Mouse (Mus musculus): ENCODE measurements around the gene Aatk. TPM values are rescaled to one million over a fixed set of nuclear protein-coding genes. Genes with fewer than 3 reads are reported as not detected.

The Aatk gene
- total RNA-seq, 1 experiment = 1.2 TPM

DNA sequence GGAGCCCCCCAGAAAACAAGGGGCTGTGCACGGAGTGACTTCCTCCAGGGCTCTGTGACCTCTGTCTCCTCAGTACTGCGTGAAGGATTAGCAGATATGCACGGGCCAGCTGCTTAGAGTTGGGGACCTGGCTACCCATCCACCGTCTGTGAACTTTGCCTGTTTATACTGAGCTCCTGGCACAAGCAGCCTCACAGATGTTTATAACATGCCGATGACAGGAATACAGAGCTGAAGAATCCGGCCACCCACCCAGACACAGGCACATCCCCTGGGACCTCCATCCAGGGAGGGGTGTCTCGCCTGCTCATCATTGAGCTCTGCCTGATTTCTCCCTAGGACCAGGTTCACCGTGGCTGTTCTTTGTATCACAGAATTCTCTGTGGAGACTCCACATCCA is 14.9 kb downstream of the Aatk start:
- peaks cover 2 to 13% of the 10 kb centered on the region in 2 experiments; a peak in 2 of 4 replicates for H3K4me1 ChIP-seq (ENCODE audit: control insufficient read depth in 2 of 2, insufficient read depth in 2 of 2, low read length in 2 of 2, poor library complexity in 1 of 2)
- no peak for TF ChIP-seq HCFC1 (IDR thresholded peaks at IDR 0.05; ENCODE audit: borderline replicate concordance, insufficient read depth, low read length)
- no peak for TF ChIP-seq ZC3H11A (IDR thresholded peaks at IDR 0.05; ENCODE audit: borderline replicate concordance, low read depth, low read length)
- no peak for TF ChIP-seq CHD2 (IDR thresholded peaks at IDR 0.05; ENCODE audit: low read depth, low read length)
- no peak for TF ChIP-seq ZNF384 (IDR thresholded peaks at IDR 0.05; ENCODE audit: low read depth, low read length)
- no peak for TF ChIP-seq MAFK (IDR thresholded peaks at IDR 0.05; ENCODE audit: insufficient read depth, low read depth, low read length)
- no peaks in the 10 kb centered on the region for H3K9me3 ChIP-seq (ENCODE audit: control insufficient read depth, insufficient read depth, low read depth, low read length)
- no peak overlapping the region for H3K9ac ChIP-seq (ENCODE audit: insufficient read depth, low read depth, low read length, poor library complexity, severe bottlenecking)
- H3K27ac ChIP-seq (ENCODE audit: insufficient read depth, low read depth, low read length, poor library complexity, severe bottlenecking) = no peak overlapping the region
- no peaks in the 10 kb centered on the region for H3K36me3 ChIP-seq (ENCODE audit: control insufficient read depth, insufficient read depth, low read length, poor library complexity, severe bottlenecking)
- no peak for DNase-seq (ENCODE audit: low read depth, low spot score)
- in situ Hi-C loops (cut with MboI; ENCODE audit: low sequenced_read_pairs in 2 of 2, unreplicated experiment in 2 of 2) = no loop called here
- no peak overlapping the region for H3K4me3 ChIP-seq (ENCODE audit: insufficient read depth in 1 of 2, low read depth in 1 of 2, low read length in 2 of 2, poor library complexity in 1 of 2, severe bottlenecking in 1 of 2)

DNA sequence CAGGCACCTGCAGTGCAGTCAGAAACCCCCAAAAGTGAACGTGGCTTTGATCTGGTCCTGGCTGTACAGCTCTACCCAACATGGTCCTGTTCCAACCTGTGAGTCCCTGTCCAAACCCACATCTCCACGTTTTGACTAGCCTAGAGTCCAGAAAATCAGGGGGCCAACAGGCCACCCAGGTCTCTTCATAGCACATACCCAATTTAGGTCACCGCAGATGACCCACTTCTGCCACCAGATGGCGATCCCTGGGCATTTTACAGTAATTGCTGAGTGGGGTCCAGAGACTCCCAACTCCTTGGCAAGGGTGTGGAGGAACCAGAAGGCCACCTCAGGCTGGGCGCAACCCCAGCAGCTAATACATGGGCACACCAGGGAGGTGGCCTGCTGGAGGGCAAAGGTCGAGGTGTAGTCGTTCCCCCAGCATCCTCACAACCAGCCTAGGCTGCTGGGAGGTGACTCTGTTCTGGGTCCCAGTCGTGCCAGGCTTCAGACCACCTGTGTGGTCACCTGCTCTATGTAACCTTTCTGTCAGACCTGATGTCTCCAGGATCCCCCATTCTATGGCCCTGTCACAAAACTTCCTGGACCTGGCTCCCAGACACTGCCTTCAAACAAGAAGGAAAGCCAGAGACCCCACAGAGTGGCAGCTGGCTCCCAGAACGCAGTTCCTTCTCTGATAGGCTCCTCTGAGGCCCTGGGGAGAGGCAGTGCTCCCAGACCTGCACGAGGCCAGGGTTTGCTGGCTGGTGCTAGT is 16.6 kb downstream of the Aatk start:
- H3K27ac ChIP-seq (ENCODE audit: insufficient read depth, low read depth, low read length, poor library complexity, severe bottlenecking) = no peak overlapping the region
- TF ChIP-seq ZNF384 (IDR thresholded peaks at IDR 0.05; ENCODE audit: low read depth, low read length) (no peak), MAFK (IDR thresholded peaks at IDR 0.05; ENCODE audit: insufficient read depth, low read depth, low read length) (peak; percentile 45; the same call in 1 of the 2 replicates)
- no peak for DNase-seq (ENCODE audit: low read depth, low spot score)
- H3K9ac ChIP-seq (ENCODE audit: insufficient read depth, low read depth, low read length, poor library complexity, severe bottlenecking) = no peak overlapping the region
- H3K4me1 ChIP-seq (ENCODE audit: control insufficient read depth in 2 of 2, insufficient read depth in 2 of 2, low read length in 2 of 2, poor library complexity in 1 of 2) = peaks cover 2 to 13% of the 10 kb centered on the region in 2 experiments; a peak in 2 of 4 replicates
- H3K4me3 ChIP-seq (ENCODE audit: insufficient read depth in 1 of 2, low read depth in 1 of 2, low read length in 2 of 2, poor library complexity in 1 of 2, severe bottlenecking in 1 of 2) = no peak overlapping the region
- H3K36me3 ChIP-seq (ENCODE audit: control insufficient read depth, insufficient read depth, low read length, poor library complexity, severe bottlenecking) = no peaks in the 10 kb centered on the region
- in situ Hi-C loops (cut with MboI; ENCODE audit: low sequenced_read_pairs in 2 of 2, unreplicated experiment in 2 of 2) = no loop called here
- H3K9me3 ChIP-seq (ENCODE audit: control insufficient read depth, insufficient read depth, low read depth, low read length) = no peaks in the 10 kb centered on the region

DNA sequence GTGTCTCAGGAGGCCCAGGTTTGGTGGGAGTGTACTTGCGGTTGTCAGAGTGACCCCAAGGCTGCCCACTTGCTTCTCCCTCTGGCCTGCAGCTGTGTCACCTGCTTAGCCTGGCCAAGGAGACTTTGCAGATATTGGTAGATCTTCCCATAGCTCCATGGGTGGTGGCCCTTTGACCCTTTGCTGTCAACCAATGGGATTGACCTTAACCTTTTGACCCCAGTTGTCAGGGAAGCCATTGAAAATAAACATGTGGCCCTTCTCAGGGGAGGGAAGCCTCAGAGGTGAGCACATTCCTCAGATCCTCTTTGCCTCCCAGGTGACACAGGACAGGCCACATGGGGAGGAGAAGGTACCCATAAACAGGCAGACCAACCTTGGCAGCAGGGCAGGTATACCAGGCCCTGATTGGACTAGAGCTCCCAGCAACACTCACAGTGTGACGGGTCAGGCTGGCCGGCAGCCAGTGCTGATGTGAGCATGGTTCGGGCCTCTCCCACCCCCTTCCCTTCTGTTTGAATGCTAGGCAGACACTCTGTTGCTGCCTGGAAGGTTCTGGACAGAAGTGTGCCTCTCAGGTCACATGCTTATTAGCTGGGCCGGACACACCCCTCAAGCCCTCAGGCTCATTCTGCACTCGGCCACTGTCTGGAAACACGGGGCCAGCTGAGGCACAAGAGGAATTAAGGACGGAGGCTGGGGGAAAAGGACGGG is 17.4 kb downstream of the Aatk start:
- Histone ChIP-seq H3K9ac (ENCODE audit: insufficient read depth, low read depth, low read length, poor library complexity, severe bottlenecking) (no peak overlapping the region), H3K4me1 (ENCODE audit: control insufficient read depth in 2 of 2, insufficient read depth in 2 of 2, low read length in 2 of 2, poor library complexity in 1 of 2) (peaks cover 2 to 13% of the 10 kb centered on the region in 2 experiments; a peak in 2 of 4 replicates), H3K9me3 (ENCODE audit: control insufficient read depth, insufficient read depth, low read depth, low read length) (no peaks in the 10 kb centered on the region), H3K4me3 (ENCODE audit: insufficient read depth in 1 of 2, low read depth in 1 of 2, low read length in 2 of 2, poor library complexity in 1 of 2, severe bottlenecking in 1 of 2) (no peak overlapping the region), H3K36me3 (ENCODE audit: control insufficient read depth, insufficient read depth, low read length, poor library complexity, severe bottlenecking) (no peaks in the 10 kb centered on the region), H3K27ac (ENCODE audit: insufficient read depth, low read depth, low read length, poor library complexity, severe bottlenecking) (no peak overlapping the region)
- in situ Hi-C loops (cut with MboI; ENCODE audit: low sequenced_read_pairs in 2 of 2, unreplicated experiment in 2 of 2) = no loop called here
- no peak for DNase-seq (ENCODE audit: low read depth, low spot score)
- TF ChIP-seq HCFC1 (IDR thresholded peaks at IDR 0.05; ENCODE audit: borderline replicate concordance, insufficient read depth, low read length) (no peak), ZNF384 (IDR thresholded peaks at IDR 0.05; ENCODE audit: low read depth, low read length) (no peak), MAFK (IDR thresholded peaks at IDR 0.05; ENCODE audit: insufficient read depth, low read depth, low read length) (no peak), ZC3H11A (IDR thresholded peaks at IDR 0.05; ENCODE audit: borderline replicate concordance, low read depth, low read length) (no peak), CHD2 (IDR thresholded peaks at IDR 0.05; ENCODE audit: low read depth, low read length) (no peak)

DNA sequence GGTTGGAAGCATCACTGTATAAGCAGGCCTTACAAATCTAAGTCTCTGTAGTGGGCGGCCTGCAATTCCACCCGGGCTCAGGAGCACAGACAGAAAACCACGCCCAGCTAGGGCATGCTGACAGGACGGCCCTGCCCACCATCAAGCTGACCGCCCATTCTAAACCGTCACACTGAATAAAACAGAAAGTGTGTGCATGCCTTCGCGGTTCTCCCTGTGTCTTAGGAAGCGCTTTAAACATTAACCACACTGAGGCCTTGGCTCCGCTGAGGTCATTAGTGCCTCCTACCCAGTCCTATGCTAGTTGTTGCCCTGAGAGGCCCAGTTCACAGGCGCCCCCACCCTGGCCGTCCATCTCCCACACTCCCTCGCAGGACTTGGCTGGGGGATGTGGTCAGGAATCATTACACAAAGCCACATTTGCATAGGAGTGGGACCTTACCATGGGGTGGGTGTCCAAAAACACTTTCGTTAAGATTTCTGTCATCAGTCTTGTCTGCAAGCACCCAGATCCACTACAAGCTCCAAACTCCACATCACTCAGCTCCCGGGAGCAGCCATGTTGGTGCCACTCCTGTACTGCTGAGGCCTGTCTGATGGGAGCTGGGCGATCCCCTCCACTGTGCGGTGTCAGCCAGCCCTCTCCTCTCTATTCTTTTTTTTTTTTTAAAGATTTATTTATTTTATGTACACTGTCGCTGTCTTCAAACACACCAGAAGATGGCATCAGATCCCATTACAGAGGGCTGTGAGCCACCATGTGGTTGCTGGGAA is 18.5 kb downstream of the Aatk start:
- DNase-seq (ENCODE audit: low read depth, low spot score) = no peak
- no peaks in the 10 kb centered on the region for H3K36me3 ChIP-seq (ENCODE audit: control insufficient read depth, insufficient read depth, low read length, poor library complexity, severe bottlenecking)
- H3K9me3 ChIP-seq (ENCODE audit: control insufficient read depth, insufficient read depth, low read depth, low read length) = no peaks in the 10 kb centered on the region
- in situ Hi-C loops (cut with MboI; ENCODE audit: low sequenced_read_pairs in 2 of 2, unreplicated experiment in 2 of 2) = no loop called here
- no peak overlapping the region for H3K4me3 ChIP-seq (ENCODE audit: insufficient read depth in 1 of 2, low read depth in 1 of 2, low read length in 2 of 2, poor library complexity in 1 of 2, severe bottlenecking in 1 of 2)
- no peak overlapping the region for H3K27ac ChIP-seq (ENCODE audit: insufficient read depth, low read depth, low read length, poor library complexity, severe bottlenecking)
- no peak for TF ChIP-seq ZNF384 (IDR thresholded peaks at IDR 0.05; ENCODE audit: low read depth, low read length)
- no peak for TF ChIP-seq CHD2 (IDR thresholded peaks at IDR 0.05; ENCODE audit: low read depth, low read length)
- no peak for TF ChIP-seq HCFC1 (IDR thresholded peaks at IDR 0.05; ENCODE audit: borderline replicate concordance, insufficient read depth, low read length)
- no peak for TF ChIP-seq ZC3H11A (IDR thresholded peaks at IDR 0.05; ENCODE audit: borderline replicate concordance, low read depth, low read length)
- no peak for TF ChIP-seq MAFK (IDR thresholded peaks at IDR 0.05; ENCODE audit: insufficient read depth, low read depth, low read length)
- H3K9ac ChIP-seq (ENCODE audit: insufficient read depth, low read depth, low read length, poor library complexity, severe bottlenecking) = peak overlapping the region; percentile 8; the same call in 1 of the 2 replicates
- peaks cover 2 to 13% of the 10 kb centered on the region in 2 experiments; a peak in 2 of 4 replicates for H3K4me1 ChIP-seq (ENCODE audit: control insufficient read depth in 2 of 2, insufficient read depth in 2 of 2, low read length in 2 of 2, poor library complexity in 1 of 2)

All from ES-E14 (cell line).